Mouse (Mus musculus): ENCODE results near the gene Olfr1367. TPM values are rescaled to one million over a fixed set of nuclear protein-coding genes. Genes with fewer than 3 reads are reported as not detected.
"Not testable (repeated sequence)": the region's sequence is repeated elsewhere in the genome, so short reads cannot be mapped to it uniquely, and the experiment has no call there.

Gene Olfr1367
- polyA plus RNA-seq, 1 experiment from 2014 or later, result not detected

DNA sequence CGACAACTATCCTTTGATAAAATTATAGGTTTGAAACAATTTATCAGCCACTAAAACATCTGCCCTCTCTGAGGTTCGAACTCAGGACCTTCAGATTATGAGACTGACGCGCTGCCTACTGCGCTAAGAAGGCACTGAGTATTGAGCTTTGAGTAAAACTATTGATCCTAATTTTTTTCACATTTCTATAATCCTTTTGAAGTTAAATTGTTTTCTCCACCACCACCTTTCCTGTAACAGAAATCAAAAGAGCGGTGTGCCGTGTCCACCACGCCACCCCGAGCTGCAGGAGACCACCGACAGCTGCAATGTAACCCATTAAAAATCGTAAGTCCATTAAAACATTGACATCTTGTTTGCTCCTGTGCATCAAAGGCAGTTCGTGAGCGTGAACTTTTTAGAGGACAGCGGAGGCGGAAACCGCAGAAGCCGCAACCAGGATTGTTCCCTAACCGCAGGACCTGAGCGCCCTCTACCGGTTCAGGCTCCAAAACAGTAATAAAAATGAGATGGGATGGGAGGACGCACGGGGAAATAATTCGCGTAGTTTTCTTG, 20.0 kb upstream of the Olfr1367 start:
- H3K36me3 ChIP-seq, result no peaks in the 10 kb centered on the region
- H3K27ac ChIP-seq, result no peak overlapping the region

DNA sequence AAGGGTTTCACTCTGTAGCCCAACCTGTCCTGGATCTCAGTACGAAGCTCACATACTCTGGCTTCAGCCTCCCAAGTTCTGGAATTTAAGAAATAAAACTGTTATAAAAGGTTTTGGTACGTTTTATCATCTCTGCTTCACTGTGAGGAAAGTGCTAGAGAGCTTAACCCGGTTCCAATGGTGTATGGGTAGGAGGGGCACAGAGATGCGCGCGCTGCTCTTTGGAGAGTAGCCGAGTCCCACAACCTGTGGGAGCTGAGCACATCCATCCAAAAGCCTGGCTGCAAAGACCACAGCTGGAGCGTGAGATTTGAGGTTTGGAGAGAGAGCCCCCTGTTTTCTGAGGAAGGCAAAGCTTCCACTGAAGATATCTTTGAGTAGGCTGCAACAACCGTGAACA, 19.3 kb upstream of the Olfr1367 start:
- H3K36me3 ChIP-seq, result no peaks in the 10 kb centered on the region
- H3K9ac ChIP-seq, result no peak overlapping the region
- peak overlapping the region; percentile 40 for H3K4me3 ChIP-seq
- peak overlapping the region; percentile 65 for H3K4me2 ChIP-seq
- ATAC-seq (ENCODE audit: borderline replicate concordance, extremely low read depth, low FRiP score, low TSS enrichment), result no peak; the same call in 1 of the 2 replicates
- no peaks in the 10 kb centered on the region for H3K27me3 ChIP-seq
- no peaks in the 10 kb centered on the region for H3K9me3 ChIP-seq
- no peak overlapping the region for H3K27ac ChIP-seq
- WGBS, result under 1% methylated on average over 9 of the region's 9 CpGs
- peaks cover 8% of the 10 kb centered on the region; the same call in 1 of the 2 replicates for H3K4me1 ChIP-seq

More for the DNA sequence above, 20.0 kb upstream of the Olfr1367 start:
- Histone ChIP-seq H3K9me3 (no peaks in the 10 kb centered on the region), H3K4me3 (peak overlapping the region; percentile 40), H3K4me2 (peak overlapping the region; percentile 65), H3K9ac (no peak overlapping the region), H3K27me3 (no peaks in the 10 kb centered on the region), H3K4me1 (peaks cover 12% of the 10 kb centered on the region)
- peak; percentile 52; the same call in 1 of the 2 replicates for ATAC-seq (ENCODE audit: borderline replicate concordance, extremely low read depth, low FRiP score, low TSS enrichment)
- under 1% methylated on average over 24 of the region's 24 CpGs for WGBS

DNA sequence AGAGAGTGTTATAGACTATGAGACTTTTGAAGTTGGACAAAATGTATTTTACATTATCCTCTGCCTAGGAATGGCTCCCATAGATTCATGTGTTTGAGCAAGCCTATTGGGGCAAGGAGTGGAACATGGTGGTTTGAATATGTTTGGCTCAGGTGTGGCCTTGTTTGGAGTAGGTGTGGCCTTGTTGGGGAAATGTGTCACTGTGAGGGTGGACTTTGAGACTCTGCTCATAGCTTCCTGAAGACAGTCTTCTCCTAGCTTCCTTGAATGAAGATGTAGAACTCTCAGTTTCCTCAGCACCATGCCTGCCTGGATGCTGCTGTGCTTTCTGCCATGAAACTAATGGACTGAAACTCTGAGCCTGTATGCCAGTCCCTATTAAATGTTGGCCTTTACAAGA, 3.9 kb downstream of the Olfr1367 start:
- Histone ChIP-seq H3K9ac (no peak overlapping the region), H3K27me3 (no peaks in the 10 kb centered on the region), H3K36me3 (no peaks in the 10 kb centered on the region), H3K4me2 (no peak overlapping the region), H3K9me3 (no peaks in the 10 kb centered on the region), H3K4me3 (no peak overlapping the region), H3K27ac (no peak overlapping the region), H3K4me1 (no peaks in the 10 kb centered on the region)
- ATAC-seq (ENCODE audit: borderline replicate concordance, extremely low read depth, low FRiP score, low TSS enrichment), result no peak

- H3K4me2 ChIP-seq, result peak within 1 kb of the TSS; percentile 59
- ATAC-seq (ENCODE audit: borderline replicate concordance, extremely low read depth, low FRiP score, low TSS enrichment), result peak; percentile 100
- H3K27ac ChIP-seq, result peak within 1 kb of the TSS; percentile 83
- H3K9me3 ChIP-seq, result no peaks in the 10 kb centered on the region
- peak within 1 kb of the TSS; percentile 83 for H3K4me3 ChIP-seq
- H3K9ac ChIP-seq, result peak within 1 kb of the TSS; percentile 92
- WGBS, result under 1% methylated on average over 29 of the region's 29 CpGs
- peaks cover 13% of the 10 kb centered on the region for H3K4me1 ChIP-seq
- no peaks in the 10 kb centered on the region for H3K27me3 ChIP-seq
- peaks cover 5% of the 10 kb centered on the region; the same call in 1 of the 2 replicates for H3K36me3 ChIP-seq
Measured at GRCm38 (mm10) chr13:21362621-21363248, 16.0 kb downstream of the Olfr1367 start, which contains the start of gene Zscan12. Zscan12 (plus strand) TSS chr13:21362820.

DNA sequence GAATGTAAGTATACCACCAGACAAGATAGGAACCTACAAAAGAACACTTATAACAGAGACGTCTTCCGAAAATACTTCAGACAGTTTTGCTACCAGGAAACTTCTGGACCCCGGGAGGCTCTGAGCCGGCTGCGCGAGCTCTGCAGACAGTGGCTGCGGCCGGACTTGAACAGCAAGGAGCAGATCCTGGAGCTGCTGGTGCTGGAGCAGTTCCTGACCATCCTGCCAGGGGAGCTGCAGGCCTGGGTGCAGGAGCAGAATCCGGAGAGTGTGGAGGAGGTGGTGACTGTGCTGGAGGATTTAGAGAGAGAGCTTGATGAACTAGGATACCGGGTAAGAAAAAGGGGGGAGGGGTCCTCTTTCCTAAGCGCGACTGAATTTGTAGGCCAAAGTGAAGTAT, 17.0 kb downstream of the Olfr1367 start:
- WGBS, result 56% methylated on average over 12 of the region's 12 CpGs
- Histone ChIP-seq H3K27ac (no peak overlapping the region), H3K4me2 (peak overlapping the region; percentile 59), H3K9ac (no peak overlapping the region), H3K36me3 (peaks cover 10% of the 10 kb centered on the region), H3K27me3 (no peaks in the 10 kb centered on the region), H3K9me3 (no peaks in the 10 kb centered on the region), H3K4me3 (peak overlapping the region; percentile 83), H3K4me1 (peaks cover 13% of the 10 kb centered on the region)
- ATAC-seq (ENCODE audit: borderline replicate concordance, extremely low read depth, low FRiP score, low TSS enrichment), result no peak

DNA sequence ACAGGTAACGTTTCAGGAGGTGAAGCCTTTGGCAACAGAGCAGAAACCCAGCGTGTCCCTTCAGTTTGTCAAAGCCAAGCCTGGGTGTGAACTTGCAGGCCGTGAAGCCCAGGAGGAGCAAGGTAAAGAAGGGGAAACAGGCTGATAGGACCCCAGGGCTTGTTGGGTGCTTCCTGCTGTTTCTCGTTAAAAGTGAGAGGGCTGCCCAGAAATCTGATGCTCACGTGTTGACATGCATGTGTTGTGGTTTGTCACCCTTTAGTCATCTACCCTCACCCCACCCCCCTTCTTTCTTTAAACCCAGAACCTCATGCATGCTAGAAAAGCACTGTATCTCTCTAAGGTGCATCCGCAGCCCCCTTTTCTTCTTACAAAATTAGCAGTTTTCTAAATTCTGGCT, 19.9 kb downstream of the Olfr1367 start:
- 66% methylated on average over 6 of the region's 6 CpGs for WGBS
- Histone ChIP-seq H3K4me2 (no peak overlapping the region), H3K9me3 (no peaks in the 10 kb centered on the region), H3K9ac (no peak overlapping the region), H3K4me3 (no peak overlapping the region), H3K27me3 (no peaks in the 10 kb centered on the region), H3K36me3 (peaks cover 35% of the 10 kb centered on the region), H3K27ac (no peak overlapping the region), H3K4me1 (peaks cover 13% of the 10 kb centered on the region)
- no peak for ATAC-seq (ENCODE audit: borderline replicate concordance, extremely low read depth, low FRiP score, low TSS enrichment)

DNA sequence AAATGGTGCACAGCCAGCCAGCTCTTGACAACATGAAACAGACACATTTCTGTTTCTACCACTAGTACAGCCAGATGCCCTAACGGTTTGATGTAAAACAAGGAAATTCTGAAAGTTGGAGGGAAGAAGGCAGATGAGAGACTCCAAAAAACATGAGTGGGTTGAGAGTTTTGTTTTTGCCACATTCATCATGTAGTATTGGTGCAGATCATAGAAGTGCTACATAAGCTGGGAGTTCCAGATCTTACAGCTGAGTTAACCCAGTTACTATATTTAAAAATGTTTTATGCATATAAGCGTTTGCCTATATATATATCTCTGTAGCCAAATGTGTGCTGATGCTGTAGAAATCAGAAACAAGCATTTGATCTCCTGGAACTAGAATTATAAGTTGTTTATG, 26.0 kb downstream of the Olfr1367 start:
- no peaks in the 10 kb centered on the region for H3K27me3 ChIP-seq
- H3K9me3 ChIP-seq, result no peaks in the 10 kb centered on the region
- no peaks in the 10 kb centered on the region for H3K4me1 ChIP-seq
- H3K4me3 ChIP-seq, result no peak overlapping the region
- peaks cover 34% of the 10 kb centered on the region for H3K36me3 ChIP-seq
- no peak for ATAC-seq (ENCODE audit: borderline replicate concordance, extremely low read depth, low FRiP score, low TSS enrichment)
- WGBS, result 77% methylated on average over 2 of the region's 2 CpGs
- no peak overlapping the region for H3K27ac ChIP-seq
- H3K4me2 ChIP-seq, result no peak overlapping the region
- H3K9ac ChIP-seq, result no peak overlapping the region

DNA sequence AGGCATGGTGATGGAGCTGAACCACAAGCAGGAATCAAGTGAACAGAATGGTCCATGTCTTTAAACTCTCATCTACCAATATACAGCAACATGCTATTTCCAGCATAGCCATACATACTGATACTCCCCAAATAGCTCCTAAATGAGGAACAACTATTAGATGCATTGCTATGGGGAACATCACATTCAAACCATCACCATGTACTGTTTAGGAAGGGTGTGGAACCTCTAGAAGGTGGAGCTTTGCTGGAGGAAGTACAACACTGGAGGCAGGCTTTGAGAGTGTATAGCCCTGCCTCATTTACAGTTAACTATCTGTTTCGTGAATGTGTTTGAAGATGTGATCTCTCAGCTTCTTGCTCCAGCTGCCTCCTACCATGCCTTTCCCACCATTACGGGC, 31.1 kb downstream of the Olfr1367 start:
- Histone ChIP-seq H3K4me3 (no peak overlapping the region), H3K4me2 (no peak overlapping the region), H3K9me3 (no peaks in the 10 kb centered on the region), H3K9ac (no peak overlapping the region), H3K27ac (no peak overlapping the region), H3K27me3 (no peaks in the 10 kb centered on the region), H3K4me1 (no peaks in the 10 kb centered on the region), H3K36me3 (no peaks in the 10 kb centered on the region)
- WGBS, result 80% methylated on average over 2 of the region's 2 CpGs
- no peak for ATAC-seq (ENCODE audit: borderline replicate concordance, extremely low read depth, low FRiP score, low TSS enrichment)

GRCm38 (mm10) chr13:21395211-21395610, 48.5 kb downstream of the Olfr1367 start:
- 0 out of 2 replicates have a peak, but pooled peaks cover 3% of the 10 kb centered on the region for H3K4me1 ChIP-seq
- no peak overlapping the region for H3K4me3 ChIP-seq
- H3K27ac ChIP-seq, result no peak overlapping the region
- H3K36me3 ChIP-seq, result peaks cover 66% of the 10 kb centered on the region
- no peak for ATAC-seq (ENCODE audit: borderline replicate concordance, extremely low read depth, low FRiP score, low TSS enrichment)
- no peaks in the 10 kb centered on the region for H3K27me3 ChIP-seq
- WGBS, result 95% methylated on average over 1 of the region's 1 CpGs
- H3K9me3 ChIP-seq, result no peaks in the 10 kb centered on the region
- no peak overlapping the region for H3K9ac ChIP-seq
- H3K4me2 ChIP-seq, result no peak overlapping the region

DNA sequence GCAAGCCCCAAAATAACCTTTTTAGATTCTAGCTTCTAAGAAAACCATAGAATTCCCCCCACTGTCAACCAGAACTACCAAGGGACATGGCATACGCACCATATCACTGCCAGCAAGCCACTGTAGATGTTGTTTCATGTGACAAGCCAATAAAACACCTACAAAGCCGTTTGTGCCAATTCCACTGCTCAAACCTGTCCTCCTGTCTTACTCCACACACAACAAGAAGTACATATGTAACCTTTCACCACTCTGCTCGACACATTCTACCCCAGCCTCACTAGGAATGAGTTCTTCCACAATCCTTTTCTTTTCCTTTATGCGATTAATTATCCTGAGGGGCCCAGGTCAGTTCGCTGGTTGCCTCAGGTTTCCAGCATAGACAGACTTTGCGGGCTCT, 48.9 kb downstream of the Olfr1367 start:
- Histone ChIP-seq H3K27ac (no peak overlapping the region), H3K9me3 (no peaks in the 10 kb centered on the region), H3K4me2 (no peak overlapping the region), H3K9ac (no peak overlapping the region), H3K36me3 (peaks cover 62% of the 10 kb centered on the region), H3K4me3 (no peak overlapping the region), H3K4me1 (0 out of 2 replicates have a peak, but pooled peaks cover 6% of the 10 kb centered on the region), H3K27me3 (no peaks in the 10 kb centered on the region)
- ATAC-seq (ENCODE audit: borderline replicate concordance, extremely low read depth, low FRiP score, low TSS enrichment), result no peak
- 89% methylated on average over 6 of the region's 6 CpGs for WGBS

GRCm38 (mm10) chr13:21396048-21396447, 49.3 kb downstream of the Olfr1367 start:
- H3K36me3 ChIP-seq, result peaks cover 57% of the 10 kb centered on the region

GRCm38 (mm10) chr13:21397486-21397885, 50.8 kb downstream of the Olfr1367 start:
- Histone ChIP-seq H3K4me3 (no peak overlapping the region), H3K4me2 (no peak overlapping the region), H3K9me3 (no peaks in the 10 kb centered on the region), H3K4me1 (peaks cover 11% of the 10 kb centered on the region; the same call in 1 of the 2 replicates), H3K27me3 (no peaks in the 10 kb centered on the region), H3K36me3 (peaks cover 44% of the 10 kb centered on the region), H3K27ac (no peak overlapping the region), H3K9ac (no peak overlapping the region)
- no peak for ATAC-seq (ENCODE audit: borderline replicate concordance, extremely low read depth, low FRiP score, low TSS enrichment)
- 75% methylated on average over 2 of the region's 2 CpGs for WGBS

More at GRCm38 (mm10) chr13:21396048-21396447, 49.3 kb downstream of the Olfr1367 start:
- 94% methylated on average over 18 of the region's 18 CpGs for WGBS
- not testable (repeated sequence) for H3K9me3 ChIP-seq, H3K4me1 ChIP-seq, H3K4me3 ChIP-seq, H3K27ac ChIP-seq, H3K27me3 ChIP-seq, H3K9ac ChIP-seq, H3K4me2 ChIP-seq
- ATAC-seq (ENCODE audit: borderline replicate concordance, extremely low read depth, low FRiP score, low TSS enrichment), result 0 out of 2 replicates have a peak, but pooled peaks have one; percentile 31

Measured in lung, embryonic 15.5 days (tissue).